Mouse (Mus musculus): ENCODE data around the gene Caskin2. TPM values are rescaled to one million over a fixed set of nuclear protein-coding genes. Genes with fewer than 3 reads are reported as not detected.
"Not testable (repeated sequence)": the region's sequence is repeated elsewhere in the genome, so short reads cannot be mapped to it uniquely, and the experiment has no call there.

The Caskin2 gene
- total RNA-seq (2021): 10 to 100 TPM; 19.9 to 21.8 TPM

DNA sequence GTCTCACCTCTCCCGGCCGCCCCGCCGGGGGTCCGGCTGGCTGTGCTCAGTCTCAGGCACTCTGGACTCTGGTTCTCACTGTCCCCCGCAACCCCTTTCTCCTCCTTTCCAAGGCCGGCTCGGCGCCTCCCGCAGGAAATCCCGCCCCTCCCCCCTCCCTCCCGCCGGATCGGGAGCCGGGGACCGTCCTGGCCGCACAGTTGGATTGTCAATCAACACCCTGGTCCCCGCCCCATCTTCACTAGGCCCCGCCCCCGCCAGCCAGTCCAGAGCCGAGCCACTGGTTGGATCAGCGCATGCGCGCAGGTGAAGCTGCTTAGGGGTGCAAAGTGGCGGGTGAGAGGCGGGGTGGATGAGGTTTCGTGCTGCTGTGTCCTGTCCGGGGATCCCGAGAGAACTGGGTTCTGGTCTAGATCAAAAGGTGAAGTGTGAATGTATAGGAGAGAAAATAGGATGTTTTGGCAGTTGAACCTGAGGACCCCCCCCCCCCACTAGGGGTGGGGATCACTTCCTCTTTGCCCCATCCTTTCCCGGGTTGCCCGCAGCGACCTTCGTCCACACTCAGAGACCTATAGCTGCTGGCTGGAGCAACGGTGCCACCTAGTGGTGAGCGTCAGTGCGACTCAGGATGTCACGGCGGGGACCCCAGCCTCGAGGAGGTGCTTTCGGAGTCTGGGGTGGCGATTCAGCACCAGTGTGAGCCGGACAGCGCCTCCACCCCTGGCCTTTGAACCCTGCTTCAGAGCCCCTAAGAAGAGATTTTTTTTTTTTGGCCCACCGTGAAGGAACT is at the start of gene Caskin2:
TSS of gene Caskin2 (minus strand) at position 133 of the 790 bp plus-strand sequence.
- peak; percentile 89 to 97 for DNase-seq (ENCODE audit: extremely low spot score in 1 of 2, low spot score in 1 of 2)

DNA sequence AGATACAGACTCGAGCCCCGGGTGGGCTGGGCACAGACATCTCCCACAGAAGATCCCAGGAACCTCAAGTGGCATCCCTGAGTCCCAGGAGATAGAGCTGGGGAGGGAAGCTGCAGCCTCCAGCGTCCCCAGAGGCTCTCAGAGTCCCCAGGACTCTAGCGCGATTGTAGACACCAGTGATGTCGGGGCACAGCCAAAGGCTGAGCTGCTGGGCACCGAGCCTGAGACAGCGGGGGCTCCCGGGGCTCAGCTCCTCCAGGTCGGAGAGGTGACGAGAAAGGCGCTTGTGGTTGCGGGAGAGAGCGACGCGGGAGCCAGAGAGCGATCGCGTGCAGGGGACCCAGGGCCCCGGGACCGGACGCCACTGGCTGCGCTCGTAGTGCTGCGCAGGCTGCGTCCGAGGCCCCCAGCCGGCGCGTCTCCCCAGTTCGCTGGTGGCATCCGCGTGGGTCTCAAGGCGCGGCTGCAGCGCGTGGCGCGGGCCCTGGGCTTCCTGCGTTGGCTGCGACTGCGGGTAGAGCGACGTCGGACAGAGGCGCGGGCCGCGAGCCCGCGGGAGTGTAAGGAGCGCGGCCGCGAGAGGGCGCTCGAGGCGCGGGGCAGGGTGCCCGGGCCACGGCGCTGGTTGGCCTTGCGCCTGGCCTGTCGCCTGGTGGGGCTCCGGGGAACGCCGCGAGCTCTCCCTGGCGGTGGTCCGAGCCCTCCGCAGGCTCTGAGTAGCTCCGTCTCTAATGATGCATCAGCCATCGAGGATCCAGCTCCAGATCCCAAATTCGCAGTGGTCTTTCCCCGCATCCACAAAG is 45.9 kb upstream of the Caskin2 start:
- DNase-seq (ENCODE audit: extremely low spot score in 1 of 2, low spot score in 1 of 2): peak; percentile 63 to 76

DNA sequence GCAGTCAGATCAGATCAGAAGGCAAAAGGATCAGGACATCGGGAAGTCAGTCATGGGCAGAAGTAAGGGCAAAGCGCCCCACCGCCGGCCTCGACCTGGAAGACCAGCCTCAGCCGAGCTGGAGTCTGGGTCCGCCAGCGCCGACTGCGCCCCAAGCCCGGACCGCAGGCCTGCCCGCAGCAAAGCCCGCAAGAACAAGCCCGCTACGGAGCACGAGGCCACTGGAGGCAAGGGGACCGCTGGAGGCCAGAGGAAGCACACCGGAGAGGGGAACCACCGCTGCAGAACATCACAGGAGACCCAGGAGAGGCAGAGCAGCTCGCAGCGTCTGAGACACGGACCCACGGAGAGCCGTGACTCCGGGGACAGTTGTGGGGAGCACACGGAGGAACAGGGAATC is 44.9 kb upstream of the Caskin2 start, which contains the start of gene Myo15b:
TSS of gene Myo15b (plus strand) at position 53 of the 400 bp plus-strand sequence.
- DNase-seq (ENCODE audit: extremely low spot score in 1 of 2, low spot score in 1 of 2): no peak

DNA sequence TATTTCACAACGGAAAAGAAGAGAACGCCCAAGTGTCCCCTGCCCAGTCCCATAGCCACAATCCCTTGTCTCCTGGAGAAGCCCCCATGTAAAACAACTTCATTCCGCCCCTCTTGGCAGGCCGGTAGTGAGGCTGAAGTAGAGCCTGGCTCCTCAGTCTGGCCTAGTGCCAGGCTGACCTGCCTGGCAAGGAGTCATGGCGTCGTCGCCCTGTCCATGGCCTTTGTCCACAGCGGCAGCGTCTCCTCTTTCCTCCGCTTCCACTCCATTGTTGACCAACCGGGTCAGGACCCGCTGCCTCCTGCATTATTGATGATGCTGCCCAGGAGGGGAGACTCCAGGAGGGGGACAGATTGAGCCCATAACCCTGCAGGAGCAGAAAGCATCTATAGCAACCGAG is 44.5 kb upstream of the Caskin2 start:
- DNase-seq (ENCODE audit: extremely low spot score in 1 of 2, low spot score in 1 of 2): no peak

DNA sequence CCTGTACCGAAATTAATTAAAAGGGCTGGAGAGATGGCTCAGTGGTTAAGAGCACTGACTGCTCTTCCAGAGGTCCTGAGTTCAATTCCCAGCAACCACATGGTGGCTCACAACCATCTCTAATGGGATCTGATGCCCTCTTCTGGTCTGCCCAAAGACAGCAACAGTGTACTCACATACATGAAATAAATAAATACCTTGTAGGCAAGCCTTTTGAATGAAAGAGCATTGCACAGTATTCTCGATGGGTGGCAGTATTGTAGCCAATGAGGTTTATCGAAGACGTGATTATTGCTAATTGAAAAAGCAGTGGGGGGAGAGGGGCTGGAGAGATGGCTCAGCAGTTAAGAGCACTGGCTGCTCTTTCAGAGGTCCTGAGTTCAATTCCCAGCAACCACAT is 43.7 kb upstream of the Caskin2 start:
- not testable (repeated sequence) for DNase-seq (ENCODE audit: extremely low spot score in 1 of 2, low spot score in 1 of 2)

DNA sequence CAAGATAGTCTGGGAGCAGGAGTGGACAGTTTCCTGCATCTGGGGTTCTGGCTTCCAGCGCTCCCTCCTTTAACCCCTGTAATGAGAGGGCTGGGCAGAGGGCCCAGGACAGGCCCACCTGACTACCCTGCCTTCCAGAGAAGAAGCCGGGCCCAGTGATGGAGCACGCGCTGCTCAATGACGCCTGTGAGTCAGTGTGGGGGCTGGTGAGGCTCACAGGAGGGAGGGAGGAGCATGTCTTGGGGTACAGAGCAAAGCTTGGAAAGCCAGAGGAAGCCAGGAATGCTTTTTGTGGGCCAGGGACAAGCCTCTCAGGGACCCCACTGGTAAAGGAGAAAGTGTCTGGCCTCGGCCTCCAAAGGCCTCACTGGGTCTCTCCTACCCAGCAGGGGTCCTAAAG is 41.2 kb upstream of the Caskin2 start:
- no peak for DNase-seq (ENCODE audit: extremely low spot score in 1 of 2, low spot score in 1 of 2)

DNA sequence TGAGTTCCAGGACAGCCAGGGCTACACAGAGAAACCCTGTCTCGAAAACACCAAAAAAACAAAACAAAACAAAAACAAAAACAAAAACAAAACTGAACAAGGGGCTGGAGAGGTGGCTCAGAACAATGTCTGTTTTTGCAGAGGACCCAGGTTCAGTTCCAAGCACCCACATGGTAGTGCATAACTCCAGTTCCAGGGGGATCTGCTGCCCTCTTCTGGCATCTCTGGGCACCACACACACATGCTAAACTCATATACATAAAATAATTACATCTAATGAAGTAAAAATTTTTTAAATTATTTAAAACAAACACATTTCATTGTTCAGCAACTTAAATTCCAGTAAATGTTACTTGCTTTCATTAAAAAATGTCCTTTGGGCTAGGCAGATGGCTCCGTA is 32.4 kb upstream of the Caskin2 start:
- no peak for DNase-seq (ENCODE audit: extremely low spot score in 1 of 2, low spot score in 1 of 2)

DNA sequence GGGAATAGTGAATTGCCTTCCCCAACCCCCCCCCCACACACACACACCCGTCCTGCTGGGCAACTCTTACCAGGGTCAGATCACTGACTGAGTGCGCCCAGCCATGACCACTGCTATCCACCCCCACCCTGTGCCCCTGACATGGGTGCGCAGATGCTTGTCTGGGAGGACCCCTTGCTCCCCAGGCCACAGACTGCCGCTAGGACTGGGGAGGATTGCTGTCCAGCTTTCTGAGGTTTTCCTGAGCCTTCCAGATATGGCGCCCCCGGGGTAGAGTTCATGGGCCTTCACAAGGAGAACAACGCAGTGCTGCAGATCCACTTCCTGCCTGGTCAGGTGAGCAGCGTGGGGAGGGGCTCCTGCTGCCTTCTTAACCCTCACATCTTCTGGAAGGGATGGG is 30.8 kb upstream of the Caskin2 start:
- DNase-seq (ENCODE audit: extremely low spot score in 1 of 2, low spot score in 1 of 2): no peak

DNA sequence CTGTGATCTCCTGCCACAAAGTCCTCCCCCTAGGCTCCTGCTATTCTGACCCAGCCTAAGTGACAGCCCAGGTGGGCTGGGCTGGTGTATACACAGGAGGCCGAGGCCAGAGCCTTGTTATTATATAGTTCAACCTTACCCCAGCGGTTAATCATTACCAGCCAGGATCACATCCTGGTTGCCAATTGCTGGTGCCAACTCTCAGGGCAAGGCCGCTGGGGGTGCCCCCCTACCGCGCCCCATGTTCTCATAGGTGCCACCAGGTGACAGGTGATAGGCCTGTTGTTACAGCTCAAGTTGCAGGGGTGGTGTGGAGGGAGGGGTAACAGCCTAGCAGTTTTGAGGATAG is 30.4 kb upstream of the Caskin2 start:
- DNase-seq (ENCODE audit: extremely low spot score in 1 of 2, low spot score in 1 of 2): no peak

DNA sequence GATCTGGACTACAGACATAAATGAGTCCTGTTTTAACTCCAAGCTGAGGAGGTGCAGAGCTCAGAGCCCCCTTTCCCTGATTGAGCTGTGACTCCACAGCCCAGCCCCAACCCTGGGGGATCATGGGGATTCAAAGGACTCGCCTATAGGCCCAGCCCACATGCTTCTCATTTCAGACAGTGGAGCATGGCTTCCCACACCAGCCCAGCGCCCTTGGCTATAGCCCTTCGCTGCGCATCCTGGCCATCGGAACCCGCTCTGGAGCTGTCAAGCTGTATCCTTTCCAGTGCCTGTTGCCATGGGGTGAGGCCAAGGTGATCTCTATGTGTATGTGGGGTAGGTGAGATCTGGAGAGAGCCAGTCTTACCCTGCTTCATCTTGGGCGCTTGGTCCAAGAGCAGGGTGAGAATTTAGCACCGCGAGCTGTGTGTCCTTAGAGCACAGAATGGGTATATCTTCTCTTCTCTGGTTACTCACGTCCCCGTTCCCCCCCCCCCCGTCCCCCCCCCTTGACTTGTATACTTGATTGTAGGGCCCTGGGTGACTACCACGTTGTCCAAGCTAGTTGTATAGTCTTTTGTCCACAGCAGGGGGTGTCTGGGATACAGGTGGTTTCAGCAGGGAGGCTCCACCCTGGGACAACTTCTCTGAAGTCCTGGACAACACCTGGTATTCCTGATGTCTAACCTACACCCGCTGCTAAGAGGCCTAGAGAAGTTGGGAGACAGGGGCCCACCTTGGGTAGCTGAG is 29.9 kb upstream of the Caskin2 start:
- no peak for DNase-seq (ENCODE audit: extremely low spot score in 1 of 2, low spot score in 1 of 2)

DNA sequence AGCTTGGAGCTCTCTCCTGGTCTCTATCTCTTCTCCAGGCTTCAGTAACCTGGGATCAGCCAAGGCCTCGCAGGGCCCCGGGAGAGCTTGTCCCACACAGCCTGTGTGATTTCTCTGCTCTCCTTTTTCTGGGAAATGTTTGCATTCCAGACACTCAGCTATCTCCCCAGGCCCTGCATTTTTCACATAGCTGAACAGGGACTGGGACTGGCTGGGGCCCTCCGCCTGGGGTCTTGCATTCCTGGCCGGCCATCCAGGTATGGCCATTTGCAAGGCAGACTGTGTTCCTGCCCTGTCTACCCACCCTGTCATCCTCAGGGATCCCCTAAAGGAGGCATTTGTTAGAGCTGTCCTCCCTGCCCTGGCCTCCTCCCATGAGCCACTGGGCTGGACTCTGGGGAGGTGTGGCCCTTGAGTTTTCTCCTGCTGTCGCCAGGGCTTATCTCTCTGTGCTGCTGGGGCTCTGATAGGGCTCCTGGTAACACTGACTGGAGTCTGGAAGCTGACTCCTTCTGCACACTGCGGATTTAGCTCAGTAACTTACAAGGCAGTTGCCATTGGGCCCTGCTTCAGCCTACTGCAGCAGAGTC is 28.6 kb upstream of the Caskin2 start:
- no peak for DNase-seq (ENCODE audit: extremely low spot score in 1 of 2, low spot score in 1 of 2)

DNA sequence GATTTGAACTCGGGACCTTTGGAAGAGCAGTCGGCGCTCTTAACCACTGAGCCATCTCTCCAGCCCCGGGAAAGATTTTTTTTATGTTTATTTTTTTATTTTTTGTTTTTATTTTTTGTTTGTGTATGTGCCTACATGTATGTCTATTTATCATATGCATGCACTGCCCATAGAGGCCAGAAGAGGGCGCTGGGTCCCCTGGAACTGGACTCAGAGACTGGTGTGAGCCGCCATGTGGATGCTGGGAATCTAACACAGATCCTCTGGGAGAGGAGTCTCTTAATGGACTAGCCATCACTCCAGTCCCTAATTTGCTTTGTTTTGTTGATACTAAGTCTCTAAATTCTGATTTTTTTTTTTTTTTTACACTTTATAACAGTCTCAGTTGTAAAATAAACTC is 27.6 kb upstream of the Caskin2 start:
- DNase-seq (ENCODE audit: extremely low spot score in 1 of 2, low spot score in 1 of 2): no peak

DNA sequence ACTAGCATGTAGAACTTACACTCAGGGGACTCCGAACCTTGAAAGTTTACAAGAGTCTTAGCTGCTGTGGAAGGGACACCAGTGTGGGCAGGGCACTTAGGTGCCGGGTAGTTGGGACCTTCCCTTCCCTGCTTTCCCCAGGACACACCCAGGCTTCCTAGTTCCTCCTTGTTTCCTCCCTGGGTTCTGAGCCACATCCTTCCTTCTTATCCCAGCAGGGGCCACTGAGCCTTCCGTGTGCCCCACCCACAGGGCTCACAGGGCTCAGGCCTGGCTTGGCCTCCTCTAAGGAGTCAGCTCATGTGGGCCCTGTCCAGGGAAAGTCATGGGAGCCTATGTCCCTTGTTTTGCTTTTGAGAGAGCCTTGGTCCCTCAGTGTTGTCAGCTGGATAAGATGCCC is 26.3 kb upstream of the Caskin2 start:
- DNase-seq (ENCODE audit: extremely low spot score in 1 of 2, low spot score in 1 of 2): no peak

DNA sequence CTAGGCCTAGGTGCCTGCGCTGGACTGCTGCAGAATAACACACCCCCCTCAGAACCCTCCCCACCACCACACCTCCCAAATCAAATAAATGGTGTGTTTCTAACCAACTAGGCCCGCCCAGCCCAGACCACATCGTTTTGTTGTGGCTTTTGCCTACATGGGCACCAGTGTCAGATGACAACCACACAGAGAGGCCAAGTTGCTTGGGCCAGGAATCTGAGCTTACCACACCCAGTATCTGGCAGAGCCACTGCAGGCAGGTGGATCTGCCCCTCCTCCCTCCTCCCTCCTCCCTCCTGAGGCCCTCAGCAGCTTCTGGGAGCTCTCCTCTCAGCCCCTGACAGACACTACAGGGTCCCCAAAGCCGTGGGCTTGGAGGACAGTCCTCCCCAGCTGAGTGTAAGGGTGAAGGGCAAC is 25.5 kb upstream of the Caskin2 start:
- no peak for DNase-seq (ENCODE audit: extremely low spot score in 1 of 2, low spot score in 1 of 2)

DNA sequence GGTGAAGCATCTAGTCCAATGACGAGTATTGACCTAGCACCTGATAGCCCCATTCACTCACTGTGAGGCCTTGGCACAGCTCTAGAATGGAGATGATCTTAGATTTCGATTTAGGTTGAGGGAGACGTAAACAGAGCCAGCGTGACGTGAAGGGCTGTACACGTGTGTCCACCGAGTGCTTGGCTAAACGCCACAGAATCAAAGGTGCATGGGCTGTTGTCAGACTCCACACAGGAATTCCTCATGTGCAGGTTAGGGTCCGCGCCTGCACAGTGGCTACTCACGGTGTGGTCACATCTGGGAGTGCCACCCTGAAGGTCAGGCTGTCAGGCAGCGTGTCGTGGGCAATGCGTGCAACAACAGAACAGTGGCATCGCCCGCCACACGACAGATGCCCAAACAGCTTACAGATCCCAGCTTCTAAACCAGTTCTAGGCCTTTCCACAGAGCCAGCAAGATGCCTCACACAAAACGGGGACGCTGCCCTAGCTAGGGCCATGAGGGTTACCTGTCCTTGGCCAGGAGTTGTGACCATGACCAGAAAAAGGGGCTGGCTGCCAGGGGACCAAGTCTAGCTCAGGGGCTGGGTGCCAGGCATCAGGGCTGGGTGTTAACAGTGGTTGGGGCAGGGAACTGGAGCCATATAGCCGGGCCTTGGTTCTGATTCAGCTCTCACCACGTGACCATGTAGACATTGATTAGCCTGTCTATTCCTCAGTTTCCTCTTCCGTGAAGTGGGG is 24.3 kb upstream of the Caskin2 start:
- no peak for DNase-seq (ENCODE audit: extremely low spot score in 1 of 2, low spot score in 1 of 2)

DNA sequence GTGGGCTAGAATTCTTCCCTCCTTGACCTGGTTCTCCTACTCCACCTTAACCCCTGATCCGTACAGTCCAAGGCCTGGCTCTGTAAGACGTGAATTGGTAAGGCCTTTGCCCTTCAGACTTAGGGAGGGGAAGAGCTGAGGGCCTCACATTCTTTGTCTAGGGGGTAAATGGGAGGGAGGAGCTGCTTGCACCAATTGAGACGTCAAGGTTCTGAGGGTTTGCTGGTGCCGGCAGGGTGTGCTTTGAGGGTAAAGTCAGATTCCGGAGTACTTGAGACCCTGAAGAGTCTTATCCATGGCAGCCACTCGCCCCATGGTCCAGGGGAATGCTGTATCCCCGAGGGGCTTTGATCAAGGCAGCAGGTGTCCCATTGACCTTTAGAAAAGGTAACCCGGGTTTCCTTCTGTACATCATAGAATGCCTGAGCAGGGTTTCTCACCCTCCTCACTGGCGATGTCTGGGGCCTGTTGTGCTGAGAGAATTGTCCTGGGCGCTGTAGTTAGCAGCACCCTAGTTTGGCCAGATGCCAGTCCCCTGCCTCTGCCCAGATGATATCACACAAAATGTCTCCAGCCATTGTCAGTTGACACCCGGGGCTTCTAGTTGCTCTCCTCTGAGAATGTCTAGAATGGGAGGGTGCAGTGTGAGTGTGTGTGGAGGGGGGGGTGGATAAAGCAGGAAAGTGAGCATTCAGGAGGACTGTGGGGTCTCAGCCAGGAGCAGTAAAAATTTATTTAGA is 23.4 kb upstream of the Caskin2 start:
- DNase-seq (ENCODE audit: extremely low spot score in 1 of 2, low spot score in 1 of 2): no peak

DNA sequence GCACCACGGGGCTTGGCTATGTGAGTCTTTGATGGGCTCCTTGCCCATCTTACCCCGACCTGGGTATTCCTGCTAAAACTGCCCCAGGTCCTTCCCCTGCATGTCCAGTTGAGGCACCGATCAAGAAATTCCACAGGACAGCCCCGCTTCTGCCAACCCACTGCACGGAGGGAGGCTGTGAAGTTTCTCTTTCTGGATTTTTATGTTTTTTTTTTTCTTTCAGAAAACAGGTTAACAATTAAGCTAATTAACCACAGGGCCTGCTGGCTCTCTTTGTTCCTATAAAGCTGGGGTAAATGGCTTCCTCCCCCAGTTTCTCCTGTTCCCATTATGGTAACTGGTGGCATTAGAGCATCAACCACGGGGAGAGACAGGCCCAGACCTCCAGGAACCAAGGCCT is 20.6 kb upstream of the Caskin2 start:
- DNase-seq (ENCODE audit: extremely low spot score in 1 of 2, low spot score in 1 of 2): no peak

DNA sequence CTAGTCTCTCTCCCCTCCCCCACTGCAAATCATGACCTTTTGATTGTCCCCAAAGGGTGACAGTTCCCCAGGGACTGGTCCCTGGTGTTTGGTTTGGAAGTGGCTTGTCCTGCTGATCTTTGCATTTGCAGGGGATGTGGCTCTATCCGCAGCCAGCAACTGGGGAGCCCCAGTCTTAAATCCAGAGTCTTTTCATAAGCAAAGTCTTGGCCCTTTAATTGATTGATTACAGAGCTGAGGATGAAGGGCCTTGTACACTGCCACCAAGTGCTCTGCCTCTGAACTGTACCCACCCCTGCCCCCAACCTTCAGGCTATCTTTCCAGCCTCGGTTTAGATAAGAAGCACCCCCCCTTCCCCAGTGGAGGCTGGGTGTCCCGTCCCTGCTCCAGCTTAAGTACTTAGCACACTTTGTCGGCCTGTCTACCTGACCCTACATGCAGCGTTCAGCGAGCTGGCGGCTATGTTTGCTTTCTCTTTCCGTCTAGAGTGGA is 19.6 kb upstream of the Caskin2 start:
- DNase-seq (ENCODE audit: extremely low spot score in 1 of 2, low spot score in 1 of 2): no peak

DNA sequence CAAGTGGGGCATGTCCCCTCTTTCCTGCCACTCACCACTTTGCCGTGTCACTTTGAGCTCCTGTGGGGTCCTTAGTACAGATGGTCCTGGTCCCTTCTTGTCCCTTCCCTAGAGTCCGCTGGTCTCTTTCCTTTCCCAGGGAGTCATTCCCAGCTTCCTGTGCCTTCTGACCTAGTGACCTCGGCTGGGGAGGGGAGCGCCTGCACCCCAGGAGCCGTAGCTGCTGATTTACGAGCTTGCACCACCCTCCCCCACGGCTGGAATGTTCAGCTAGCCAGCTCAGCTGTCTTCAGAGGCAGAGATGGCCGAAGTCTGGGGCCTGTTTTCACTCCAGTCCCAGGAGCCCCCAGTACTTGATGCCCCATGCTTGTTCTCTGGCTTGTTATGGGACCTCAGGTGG is 19.1 kb upstream of the Caskin2 start:
- DNase-seq (ENCODE audit: extremely low spot score in 1 of 2, low spot score in 1 of 2): no peak
